In the genomic region with DNA sequence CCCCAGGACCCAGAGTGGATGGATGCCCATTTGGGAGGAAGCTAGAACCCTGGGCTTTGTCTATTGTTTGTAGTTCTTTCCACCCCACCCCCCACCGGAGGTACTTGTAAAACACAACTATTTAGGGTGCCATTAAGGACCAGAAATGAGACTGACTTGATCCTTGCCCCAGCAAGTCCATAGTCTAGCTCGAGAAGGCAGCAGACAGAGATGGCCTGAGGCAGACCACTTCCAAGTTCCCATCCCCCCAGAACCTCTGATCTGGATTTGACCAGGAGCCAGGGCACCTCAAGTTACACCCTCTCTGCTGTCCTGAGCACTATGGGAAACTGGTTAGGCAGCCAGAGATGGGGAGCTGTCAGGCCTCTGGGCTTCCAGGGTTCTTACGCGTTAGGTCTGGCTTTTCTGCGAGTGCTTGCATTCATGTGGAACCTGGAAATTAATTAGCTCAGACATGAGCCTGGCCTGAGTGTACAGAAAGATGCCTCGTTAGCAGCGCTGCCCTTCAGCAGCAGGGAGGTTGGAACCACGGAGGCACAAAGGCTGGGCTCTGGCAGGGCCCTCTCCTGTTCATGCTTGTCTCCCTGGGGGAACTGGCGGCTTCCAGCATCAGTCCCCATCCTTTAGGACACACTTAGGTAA, we compare ENCODE assay signal across 15 mouse cellular contexts. TPM values are rescaled to one million over a fixed set of nuclear protein-coding genes. Genes with fewer than 3 reads are reported as not detected.
DNase-seq lines count a peak whose midpoint lies in the region; ATAC-seq and TF ChIP-seq lines count a peak whose summit lies in the region.
"Had no signal": no experiment of that assay in that cellular context is flagged by ENCODE, and none has a peak within 500 bp of the region (broad histone marks: within the 10 kb centered on the region; RNA-seq: fewer than 3 reads in every experiment).

No protein-coding gene starts in this region.

- WGBS in kidney, adult 2 months, result 27% methylated on average over 9 of the region's 9 CpGs
- 37% methylated on average over 9 of the region's 9 CpGs for WGBS in embryonic facial prominence, embryonic 15.5 days
- WGBS in kidney, postnatal 0 days, result 33% methylated on average over 9 of the region's 9 CpGs

- TF ChIP-seq CTCF in kidney, adult 2 months (conservative IDR thresholded peaks at IDR 0.05; ENCODE audit: insufficient read depth, insufficient read length, low read depth, low read length), result no peak
- TF ChIP-seq CTCF in kidney, postnatal 0 days (IDR thresholded peaks at IDR 0.05; ENCODE audit: low read depth), result no peak
- no peak for TF ChIP-seq CTCF in gastrocnemius, adult 2 months (IDR thresholded peaks at IDR 0.05)

- H3K36me3 ChIP-seq in kidney, adult 2 months (ENCODE audit: control insufficient read depth, insufficient read depth, low read length), result no peaks in the 10 kb centered on the region
- no peaks in the 10 kb centered on the region for H3K36me3 ChIP-seq in embryonic facial prominence, embryonic 15.5 days
- H3K36me3 ChIP-seq in kidney, postnatal 0 days (ENCODE audit: insufficient read depth, low read length), result no peaks in the 10 kb centered on the region
- H3K36me3 ChIP-seq: limb, embryonic 15.5 days had no signal

- H3K4me3 ChIP-seq in kidney, adult 2 months (ENCODE audit: insufficient read depth, low read depth, low read length), result no peak overlapping the region
- H3K4me3 ChIP-seq in embryonic facial prominence, embryonic 15.5 days (replicated peaks), result no peak overlapping the region
- H3K4me3 ChIP-seq in kidney, postnatal 0 days (replicated peaks; ENCODE audit: low read depth, low read length), result no peak overlapping the region
- H3K4me3 ChIP-seq in gastrocnemius, adult 2 months, result no peak overlapping the region
- H3K4me3 ChIP-seq: limb, embryonic 15.5 days had no signal

- no peak overlapping the region for H3K27ac ChIP-seq in kidney, adult 2 months (ENCODE audit: insufficient read depth, low read depth, low read length)
- H3K27ac ChIP-seq in embryonic facial prominence, embryonic 15.5 days (replicated peaks), result no peak overlapping the region
- no peak overlapping the region for H3K27ac ChIP-seq in kidney, postnatal 0 days
- H3K27ac ChIP-seq in gastrocnemius, adult 2 months, result no peak overlapping the region
- H3K27ac ChIP-seq: limb, embryonic 15.5 days had no signal

- no peak overlapping the region for H3K4me2 ChIP-seq in embryonic facial prominence, embryonic 15.5 days (replicated peaks)
- no peak overlapping the region for H3K4me2 ChIP-seq in kidney, postnatal 0 days (ENCODE audit: low read length)
- H3K4me2 ChIP-seq: limb, embryonic 15.5 days had no signal

- TF ChIP-seq POLR2A in kidney, adult 2 months (IDR thresholded peaks at IDR 0.05; ENCODE audit: low read depth, low read length), result no peak

- intact Hi-C loops in gastrocnemius, adult 2 months (cut with DNase I), result no loop called here

- no peaks in the 10 kb centered on the region for H3K27me3 ChIP-seq in kidney, adult 2 months (replicated peaks; ENCODE audit: control insufficient read depth, insufficient read depth, low read length)
- H3K27me3 ChIP-seq in embryonic facial prominence, embryonic 15.5 days, result no peaks in the 10 kb centered on the region
- no peaks in the 10 kb centered on the region for H3K27me3 ChIP-seq in kidney, postnatal 0 days (ENCODE audit: insufficient read depth, low read length)
- H3K27me3 ChIP-seq: limb, embryonic 15.5 days had no signal

- H3K9me3 ChIP-seq in embryonic facial prominence, embryonic 15.5 days (replicated peaks), result no peaks in the 10 kb centered on the region
- H3K9me3 ChIP-seq in kidney, postnatal 0 days (replicated peaks; ENCODE audit: low read length), result no peaks in the 10 kb centered on the region
- H3K9me3 ChIP-seq: limb, embryonic 15.5 days had no signal

- peak; percentile 1 for DNase-seq in kidney, adult 2 months
- no peak for DNase-seq in kidney, postnatal 10 days
- peak; percentile 63 for DNase-seq in Muller cell, postnatal 12 days (ENCODE audit: inconsistent ontology term)
- peak; percentile 4 for DNase-seq in kidney, postnatal 0 days (ENCODE audit: low spot score)
- no peak for DNase-seq in gastrocnemius, adult 2 months
- no peak for DNase-seq in cerebellum, adult 8-10 months
- no peak for DNase-seq in heart, adult 9 months (ENCODE audit: low spot score in 2 of 2)
- DNase-seq: adrenal gland, postnatal 10 days; heart, postnatal 4 days; lung, postnatal 14 days; thymus, postnatal 14 days had no signal

- ATAC-seq in embryonic facial prominence, embryonic 15.5 days (ENCODE audit: insufficient number of reproducible peaks, low FRiP score, low TSS enrichment, low read depth), result 0 out of 2 replicates have a peak, but pooled peaks have one; percentile 54
- ATAC-seq in kidney, postnatal 0 days (replicated peaks; ENCODE audit: low FRiP score, low read depth), result no peak
- ATAC-seq: Patski had no signal

- no peak overlapping the region for H3K9ac ChIP-seq in embryonic facial prominence, embryonic 15.5 days
- no peak overlapping the region for H3K9ac ChIP-seq in kidney, postnatal 0 days (ENCODE audit: low read depth, low read length)
- H3K9ac ChIP-seq: limb, embryonic 15.5 days had no signal

- no peaks in the 10 kb centered on the region for H3K4me1 ChIP-seq in kidney, adult 2 months (ENCODE audit: control insufficient read depth, insufficient read depth, low read length)
- H3K4me1 ChIP-seq in embryonic facial prominence, embryonic 15.5 days, result peaks cover 13% of the 10 kb centered on the region
- H3K4me1 ChIP-seq in kidney, postnatal 0 days (replicated peaks; ENCODE audit: insufficient read depth, low read length), result no peaks in the 10 kb centered on the region

RNA-seq across cellular contexts. Expression of a gene that starts 44.5 kb away (rescaled TPM):
- 0.54 and 0.56 TPM in 2 replicates for polyA plus RNA-seq in kidney, adult 2 months (2012; rRNA removed)
- 15.1 and 16.8 TPM in 2 replicates for polyA plus RNA-seq in embryonic facial prominence, embryonic 15.5 days (2015; fragmentation: Nextera tagmentation; extraction: Ambion mirVana)
- 3.0 and 3.2 TPM in 2 replicates for polyA plus RNA-seq in kidney, postnatal 0 days (2015; fragmentation: Nextera tagmentation; extraction: Ambion mirVana)
- total RNA-seq in gastrocnemius, adult 2 months (2021), result under 1 TPM in 1 of 2 experiments, not detected in 1; 0.45 TPM
- total RNA-seq: monocyte, adult 5-6 weeks had no signal

Comparison
In these comparisons a context has a peak if more than half of its experiments do, and no peak if none do; other contexts are left out.
1. DNase-seq: peak in kidney, adult 2 months (single experiment), Muller cell, postnatal 12 days (single experiment) and kidney, postnatal 0 days (single experiment); none in kidney, postnatal 10 days (single experiment), gastrocnemius, adult 2 months (single experiment), cerebellum, adult 8-10 months (single experiment) and heart, adult 9 months (0 of 2).